Mouse (Mus musculus) bone marrow, adult 2 months (tissue): Measurements from ENCODE around the gene 2610528J11Rik.
A peak's percentile ranks its signal among the peaks of the same experiment; 100 is the strongest.

Experiments used
- CTCF ChIP-seq: fragments of 200-500 bp; IDR thresholded peaks from 2 replicates; pipeline ENCODE4 v1.5.1; 2011; ENCODE audit warnings: low read length, control low read depth; ENCODE audit not compliant: control insufficient read depth, insufficient read depth
- POLR2A ChIP-seq: fragments of 200-500 bp; IDR thresholded peaks from 2 replicates; pipeline ENCODE4 v1.6.1; 2011; ENCODE audit warnings: low read depth, mild to moderate bottlenecking, control low read depth, low read length, borderline replicate concordance; ENCODE audit not compliant: control insufficient read depth

DNA sequence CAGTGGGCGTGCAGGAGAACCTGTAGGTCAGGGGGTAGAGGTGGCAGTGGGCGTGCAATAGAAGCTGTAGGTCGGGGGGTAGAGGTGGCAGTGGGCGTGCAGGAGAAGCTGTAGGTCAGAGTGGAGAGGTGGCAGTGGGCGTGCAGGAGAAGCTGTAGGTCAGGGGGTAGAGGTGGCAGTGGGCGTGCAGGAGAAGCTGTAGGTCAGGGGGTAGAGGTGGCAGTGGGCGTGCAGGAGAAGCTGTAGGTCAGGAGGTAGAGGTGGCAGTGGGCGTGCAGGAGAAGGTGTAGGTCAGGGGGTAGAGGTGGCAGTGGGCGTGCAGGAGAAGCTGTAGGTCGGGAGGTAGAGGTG, 21.3 kb downstream of the 2610528J11Rik start:
- peak; percentile 17; the same call in 1 of the 2 replicates for TF ChIP-seq CTCF
- TF ChIP-seq POLR2A = 0 out of 2 replicates have a peak, but pooled peaks have one; percentile 6
